ENCODE assay signal across 8 mouse cellular contexts in genomic region chrX:21088983-21089866, GRCm38 (mm10). TPM values are rescaled to one million over a fixed set of nuclear protein-coding genes. Genes with fewer than 3 reads are reported as not detected.
DNase-seq lines count a peak whose midpoint lies in the region; ATAC-seq lines count a peak whose summit lies in the region.

TSS of gene Zfp300 (minus strand) at chrX:21089527.

- peak within 1 kb of the TSS; percentile 89 for H3K27ac ChIP-seq in hindbrain, embryonic 13.5 days
- peak within 1 kb of the TSS; percentile 73 for H3K27ac ChIP-seq in lung, embryonic 16.5 days (ENCODE audit: low read length)

- H3K4me3 ChIP-seq in hindbrain, embryonic 13.5 days, result peak within 1 kb of the TSS; percentile 47
- peak within 1 kb of the TSS; percentile 53 for H3K4me3 ChIP-seq in lung, embryonic 16.5 days (ENCODE audit: low read length)

- peak; percentile 55 for DNase-seq in R1 (ENCODE audit: low read depth, low spot score)
- DNase-seq in cerebellum, adult 9-11 months, result peak; percentile 80
- DNase-seq in frontal cortex, postnatal 14 days (ENCODE audit: low spot score in 2 of 2), result peak; percentile 49 to 58
- peak; percentile 54 to 66 for DNase-seq in layer of hippocampus, postnatal 10 days (ENCODE audit: low spot score in 2 of 2)
- DNase-seq in ovary, postnatal 10 days (ENCODE audit: low spot score), result peak; percentile 8
- peak; percentile 24 to 46 for DNase-seq in thymus, postnatal 10 days (ENCODE audit: low spot score in 2 of 2)

- no peaks in the 10 kb centered on the region for H3K27me3 ChIP-seq in hindbrain, embryonic 13.5 days
- H3K27me3 ChIP-seq in lung, embryonic 16.5 days (ENCODE audit: control insufficient read depth, insufficient read depth, low read depth, low read length), result no peaks in the 10 kb centered on the region

- H3K4me2 ChIP-seq in hindbrain, embryonic 13.5 days, result peak within 1 kb of the TSS; percentile 49
- peak within 1 kb of the TSS; percentile 60 for H3K4me2 ChIP-seq in lung, embryonic 16.5 days (ENCODE audit: low read depth, low read length)

- H3K4me1 ChIP-seq in hindbrain, embryonic 13.5 days (replicated peaks), result 0 out of 2 replicates have a peak, but pooled peaks cover 2% of the 10 kb centered on the region
- H3K4me1 ChIP-seq in lung, embryonic 16.5 days (replicated peaks; ENCODE audit: control insufficient read depth, insufficient read depth, low read length), result no peaks in the 10 kb centered on the region

- no peaks in the 10 kb centered on the region for H3K36me3 ChIP-seq in hindbrain, embryonic 13.5 days
- H3K36me3 ChIP-seq in lung, embryonic 16.5 days (ENCODE audit: control insufficient read depth, insufficient read depth, low read length), result no peaks in the 10 kb centered on the region

- peak; percentile 95 for ATAC-seq in hindbrain, embryonic 13.5 days (ENCODE audit: low FRiP score)
- ATAC-seq in lung, embryonic 16.5 days (ENCODE audit: low read depth), result peak; percentile 92

- 16% methylated on average over 27 of the region's 27 CpGs for WGBS in hindbrain, embryonic 13.5 days
- WGBS in lung, embryonic 16.5 days, result 18% methylated on average over 27 of the region's 27 CpGs

- no peaks in the 10 kb centered on the region for H3K9me3 ChIP-seq in hindbrain, embryonic 13.5 days
- no peaks in the 10 kb centered on the region for H3K9me3 ChIP-seq in lung, embryonic 16.5 days (ENCODE audit: control insufficient read depth, low read length)

- peak within 1 kb of the TSS; percentile 59 for H3K9ac ChIP-seq in hindbrain, embryonic 13.5 days
- H3K9ac ChIP-seq in lung, embryonic 16.5 days (ENCODE audit: low read length), result peak within 1 kb of the TSS; percentile 57

RNA-seq across cellular contexts. Expression of gene Zfp300, which starts in this region (rescaled TPM):
- 4.1 and 5.1 TPM in 2 replicates for polyA plus RNA-seq in hindbrain, embryonic 13.5 days (2015; fragmentation: Nextera tagmentation; extraction: Ambion mirVana)
- 1 to 10 TPM; 4.0 to 4.4 TPM for total RNA-seq in layer of hippocampus, postnatal 10 days (2021)
- 0.85 and 1.3 TPM in 2 replicates for polyA plus RNA-seq in lung, embryonic 16.5 days (2015; fragmentation: Nextera tagmentation; extraction: Ambion mirVana)

Comparison
In these comparisons a context has a peak if more than half of its experiments do, and no peak if none do; other contexts are left out.
1. Peak in every context shown above with its lines: DNase-seq, ATAC-seq, H3K4me3 ChIP-seq and H3K27ac ChIP-seq.
2. DNase-seq: peak in every context shown above with its lines; median percentile 80 in cerebellum, adult 9-11 months; 60 in layer of hippocampus, postnatal 10 days; 55 in R1; 54 in frontal cortex, postnatal 14 days; 35 in thymus, postnatal 10 days; 8 in ovary, postnatal 10 days.